Mouse (Mus musculus) intestine, embryonic 14.5 days (tissue): ENCODE measurements around the gene Cyp26c1. TPM values are rescaled to one million over a fixed set of nuclear protein-coding genes. Genes with fewer than 3 reads are reported as not detected.
A peak's percentile ranks its signal among the peaks of the same experiment; 100 is the strongest.

Experiments
- ATAC-seq: fragments of 200-750 bp; cut with Nextera tagmentation; replicated peaks from 2 replicates; pipeline ENCODE4 v1.8.0; 2017; ENCODE audit warnings: low read depth, moderate number of reproducible peaks, moderate TSS enrichment, moderate library complexity; ENCODE audit not compliant: low FRiP score, low TSS enrichment
- DNase-seq: peaks from one replicate; pipeline ENCODE4 v3.0.0-alpha.2; 2018; ENCODE audit warnings: low spot score
- H3K27ac ChIP-seq: fragments of 300-500 bp; sonication (generic); 2 replicates; pipeline ENCODE4 v1.5.1; 2014; ENCODE audit warnings: low read depth, mild to moderate bottlenecking, control low read depth
- H3K27me3 ChIP-seq: fragments of 300-500 bp; sonication (generic); replicated peaks from 2 replicates; pipeline ENCODE4 v1.6.1; 2014; ENCODE audit warnings: low read length, control low read depth; ENCODE audit not compliant: control insufficient read depth, insufficient read depth
- H3K36me3 ChIP-seq: fragments of 300-500 bp; sonication (generic); 2 replicates; pipeline ENCODE4 v1.6.1; 2014; ENCODE audit warnings: low read length, control low read depth; ENCODE audit not compliant: control insufficient read depth, insufficient read depth
- H3K4me1 ChIP-seq: fragments of 300-500 bp; sonication (generic); replicated peaks from 2 replicates; pipeline ENCODE4 v1.6.1; 2014; ENCODE audit warnings: low read length, control low read depth, mixed read lengths; ENCODE audit not compliant: control insufficient read depth, insufficient read depth
- H3K4me2 ChIP-seq: fragments of 300-500 bp; sonication (generic); 2 replicates; pipeline ENCODE4 v1.6.1; 2014; ENCODE audit warnings: low read length
- H3K4me3 ChIP-seq: fragments of 300-500 bp; sonication (generic); 2 replicates; pipeline ENCODE4 v1.5.1; 2014; ENCODE audit warnings: low read depth, low read length, control low read depth, mixed read lengths
- H3K9ac ChIP-seq: fragments of 300-500 bp; sonication (generic); 2 replicates; pipeline ENCODE4 v1.6.1; 2014; ENCODE audit warnings: mild to moderate bottlenecking, low read length
- H3K9me3 ChIP-seq: fragments of 300-500 bp; sonication (generic); 2 replicates; pipeline ENCODE4 v1.6.1; 2016; ENCODE audit warnings: low read length, control low read depth; ENCODE audit not compliant: control insufficient read depth
- WGBS: fragments of 180-500 bp; shearing (Covaris S2); extraction: QIAGEN DNeasy Blood & Tissue Kit; methylation state at CpG from one replicate; pipeline ENCODE4 v1.1.7; 2014; 5-methylcytosine and 5-hydroxymethylcytosine counted together
- polyA plus RNA-seq: library from polyadenylated mRNA; unstranded; fragments of >200 nt; fragmentation: Nextera tagmentation; extraction: Ambion mirVana; gene quantifications from 2 replicates; pipeline ENCODE4 v1.2.1, GENCODE M21; 2014

Cyp26c1 gene
- polyA plus RNA-seq, 1 experiment from 2014 or later, result not detected

DNA sequence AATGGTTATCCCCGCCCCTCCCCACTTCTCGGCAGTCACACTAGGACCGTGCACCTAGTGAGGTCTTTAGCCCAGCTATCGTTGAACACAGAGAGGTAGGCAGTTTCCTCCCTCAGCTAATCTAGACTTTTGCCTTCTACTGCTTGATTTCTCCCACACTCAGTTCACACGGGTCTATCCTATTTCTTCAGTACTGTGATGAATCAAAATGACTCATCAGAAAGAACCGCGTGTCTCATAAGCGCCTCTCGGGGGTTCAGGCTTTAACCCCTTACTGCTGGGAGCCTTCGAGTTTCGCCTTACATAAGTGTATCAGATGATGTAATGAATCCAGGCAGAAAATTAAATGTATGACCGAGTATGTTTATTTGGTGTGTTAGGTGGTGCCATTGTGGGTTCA is 12.0 kb upstream of the Cyp26c1 start:
- no peak for ATAC-seq
- WGBS, result 53% methylated on average over 12 of the region's 12 CpGs
- Histone ChIP-seq H3K4me1 (peaks cover 5% of the 10 kb centered on the region; the same call in 1 of the 2 replicates), H3K4me3 (no peak overlapping the region), H3K36me3 (no peaks in the 10 kb centered on the region), H3K27me3 (no peaks in the 10 kb centered on the region), H3K9me3 (no peaks in the 10 kb centered on the region), H3K9ac (no peak overlapping the region), H3K4me2 (no peak overlapping the region), H3K27ac (no peak overlapping the region)
- peak; percentile 41 for DNase-seq

- Histone ChIP-seq H3K27ac (no peak overlapping the region), H3K9me3 (no peaks in the 10 kb centered on the region), H3K27me3 (peaks cover 97% of the 10 kb centered on the region), H3K4me1 (no peaks in the 10 kb centered on the region), H3K9ac (no peak overlapping the region), H3K36me3 (no peaks in the 10 kb centered on the region), H3K4me3 (no peak overlapping the region), H3K4me2 (no peak overlapping the region)
- no peak for DNase-seq
- ATAC-seq, result no peak
- 9% methylated on average over 23 of the region's 23 CpGs for WGBS
Observed at GRCm38 (mm10) chr19:37686347-37686746, 966 bp downstream of the Cyp26c1 start.

- Histone ChIP-seq H3K4me2 (no peak overlapping the region), H3K27ac (no peak overlapping the region), H3K36me3 (no peaks in the 10 kb centered on the region), H3K9me3 (no peaks in the 10 kb centered on the region), H3K27me3 (peaks cover 98% of the 10 kb centered on the region), H3K9ac (no peak overlapping the region), H3K4me3 (no peak overlapping the region), H3K4me1 (no peaks in the 10 kb centered on the region)
- DNase-seq (no peak), ATAC-seq (peak; percentile 36; the same call in 1 of the 2 replicates)
- WGBS, result 3% methylated on average over 62 of the region's 62 CpGs
Observed at GRCm38 (mm10) chr19:37686941-37687850, 1.8 kb downstream of the Cyp26c1 start.

- no peak overlapping the region for H3K27ac ChIP-seq
- H3K36me3 ChIP-seq, result no peaks in the 10 kb centered on the region
- DNase-seq, result no peak
- H3K9ac ChIP-seq, result no peak overlapping the region
- WGBS, result 35% methylated on average over 5 of the region's 5 CpGs
- no peaks in the 10 kb centered on the region for H3K4me1 ChIP-seq
- peaks cover 100% of the 10 kb centered on the region for H3K27me3 ChIP-seq
- H3K4me3 ChIP-seq, result no peak overlapping the region
- no peak for ATAC-seq
- H3K4me2 ChIP-seq, result no peak overlapping the region
- H3K9me3 ChIP-seq, result no peaks in the 10 kb centered on the region
Observed at GRCm38 (mm10) chr19:37689478-37689877, 4.1 kb downstream of the Cyp26c1 start.

- Histone ChIP-seq H3K27ac (no peak overlapping the region), H3K4me2 (peak overlapping the region; percentile 28; the same call in 1 of the 2 replicates), H3K36me3 (no peaks in the 10 kb centered on the region), H3K9me3 (no peaks in the 10 kb centered on the region), H3K4me1 (no peaks in the 10 kb centered on the region), H3K4me3 (no peak overlapping the region), H3K9ac (no peak overlapping the region), H3K27me3 (peaks cover 100% of the 10 kb centered on the region)
- DNase-seq, result peak; percentile 71
- no peak for ATAC-seq
- WGBS, result 2% methylated on average over 29 of the region's 29 CpGs
Observed at GRCm38 (mm10) chr19:37690716-37691115, 5.3 kb downstream of the Cyp26c1 start.

DNA sequence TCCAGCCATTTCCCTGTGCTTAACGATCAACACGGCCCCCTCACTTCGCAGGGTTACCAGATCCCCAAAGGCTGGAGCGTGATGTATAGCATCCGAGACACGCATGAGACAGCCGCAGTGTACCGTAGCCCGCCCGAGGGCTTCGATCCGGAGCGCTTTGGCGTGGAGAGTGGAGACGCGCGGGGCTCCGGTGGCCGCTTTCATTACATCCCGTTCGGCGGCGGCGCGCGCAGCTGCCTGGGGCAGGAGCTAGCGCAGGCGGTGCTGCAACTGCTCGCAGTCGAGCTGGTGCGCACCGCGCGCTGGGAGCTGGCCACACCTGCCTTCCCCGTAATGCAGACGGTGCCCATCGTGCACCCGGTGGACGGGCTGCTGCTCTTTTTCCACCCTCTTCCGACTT is 7.5 kb downstream of the Cyp26c1 start:
- DNase-seq (peak; percentile 73), ATAC-seq (no peak; the same call in 1 of the 2 replicates)
- H3K4me2 ChIP-seq, result peak overlapping the region; percentile 63
- H3K27ac ChIP-seq, result no peak overlapping the region
- no peaks in the 10 kb centered on the region for H3K9me3 ChIP-seq
- WGBS, result under 1% methylated on average over 40 of the region's 40 CpGs
- no peaks in the 10 kb centered on the region for H3K36me3 ChIP-seq
- peaks cover 6% of the 10 kb centered on the region; the same call in 1 of the 2 replicates for H3K4me1 ChIP-seq
- peaks cover 100% of the 10 kb centered on the region for H3K27me3 ChIP-seq
- H3K9ac ChIP-seq, result no peak overlapping the region
- H3K4me3 ChIP-seq, result peak overlapping the region; percentile 37

- H3K27me3 ChIP-seq, result peaks cover 100% of the 10 kb centered on the region
Observed at GRCm38 (mm10) chr19:37695146-37695545, 9.8 kb downstream of the Cyp26c1 start.

GRCm38 (mm10) chr19:37695762-37696602 is 10.6 kb downstream of the Cyp26c1 start:
- no peaks in the 10 kb centered on the region for H3K36me3 ChIP-seq
- no peaks in the 10 kb centered on the region for H3K9me3 ChIP-seq
- peaks cover 12% of the 10 kb centered on the region for H3K4me1 ChIP-seq
- H3K27me3 ChIP-seq, result peaks cover 100% of the 10 kb centered on the region
- no peak for DNase-seq
- H3K4me2 ChIP-seq, result peak overlapping the region; percentile 25
- H3K4me3 ChIP-seq, result 0 out of 2 replicates have a peak overlapping the region, but pooled peaks have one; percentile 2
- no peak overlapping the region for H3K27ac ChIP-seq
- no peak for ATAC-seq
- no peak overlapping the region for H3K9ac ChIP-seq
- 4% methylated on average over 42 of the region's 42 CpGs for WGBS

More at GRCm38 (mm10) chr19:37695146-37695545, 9.8 kb downstream of the Cyp26c1 start:
- DNase-seq (no peak), ATAC-seq (no peak)
- H3K9me3 ChIP-seq, result no peaks in the 10 kb centered on the region
- WGBS, result 46% methylated on average over 13 of the region's 13 CpGs
- peaks cover 12% of the 10 kb centered on the region for H3K4me1 ChIP-seq
- no peak overlapping the region for H3K27ac ChIP-seq
- no peaks in the 10 kb centered on the region for H3K36me3 ChIP-seq
- H3K9ac ChIP-seq, result no peak overlapping the region
- H3K4me3 ChIP-seq, result no peak overlapping the region
- H3K4me2 ChIP-seq, result no peak overlapping the region
